In genomic region chr13:115099381-115099780, GRCm38 (mm10) we compare ENCODE assay signal across 14 mouse cellular contexts. TPM values are rescaled to one million over a fixed set of nuclear protein-coding genes. Genes with fewer than 3 reads are reported as not detected.
DNase-seq lines count a peak whose midpoint lies in the region; ATAC-seq lines count a peak whose summit lies in the region.
"Had no signal": no experiment of that assay in that cellular context is flagged by ENCODE, and none has a peak within 500 bp of the region (broad histone marks: within the 10 kb centered on the region; RNA-seq: fewer than 3 reads in every experiment).

No protein-coding gene starts in this region.

- no peaks in the 10 kb centered on the region for H3K36me3 ChIP-seq in heart, embryonic 11.5 days (ENCODE audit: control insufficient read depth, insufficient read depth, low read length)
- H3K36me3 ChIP-seq in kidney, embryonic 15.5 days: no peaks in the 10 kb centered on the region
- no peaks in the 10 kb centered on the region for H3K36me3 ChIP-seq in lung, embryonic 16.5 days (ENCODE audit: control insufficient read depth, insufficient read depth, low read length)
- H3K36me3 ChIP-seq in stomach, embryonic 15.5 days: no peaks in the 10 kb centered on the region
- H3K36me3 ChIP-seq: embryonic facial prominence, embryonic 15.5 days; hindbrain, embryonic 13.5 days had no signal

- peaks cover 10% of the 10 kb centered on the region; the same call in 1 of the 2 replicates for H3K4me1 ChIP-seq in heart, embryonic 11.5 days (ENCODE audit: control insufficient read depth, insufficient read depth, low read length)
- peaks cover 36% of the 10 kb centered on the region for H3K4me1 ChIP-seq in kidney, embryonic 15.5 days
- peaks cover 21% of the 10 kb centered on the region for H3K4me1 ChIP-seq in lung, embryonic 16.5 days (replicated peaks; ENCODE audit: control insufficient read depth, insufficient read depth, low read length)
- H3K4me1 ChIP-seq in stomach, embryonic 15.5 days: peaks cover 5% of the 10 kb centered on the region; the same call in 1 of the 2 replicates

- no peaks in the 10 kb centered on the region for H3K9me3 ChIP-seq in heart, embryonic 11.5 days (replicated peaks; ENCODE audit: control insufficient read depth, low read length)
- no peaks in the 10 kb centered on the region; the same call in 1 of the 2 replicates for H3K9me3 ChIP-seq in kidney, embryonic 15.5 days (replicated peaks)
- H3K9me3 ChIP-seq in lung, embryonic 16.5 days (ENCODE audit: control insufficient read depth, low read length): peaks cover 3% of the 10 kb centered on the region; the same call in 1 of the 2 replicates
- no peaks in the 10 kb centered on the region for H3K9me3 ChIP-seq in stomach, embryonic 15.5 days
- H3K9me3 ChIP-seq: embryonic facial prominence, embryonic 15.5 days; forebrain, embryonic 13.5 days; hindbrain, embryonic 13.5 days had no signal

- 82% methylated on average over 9 of the region's 9 CpGs for WGBS in heart, embryonic 11.5 days (ENCODE audit: insufficient replicate concordance)
- 66% methylated on average over 9 of the region's 9 CpGs for WGBS in kidney, embryonic 15.5 days
- WGBS in lung, embryonic 16.5 days: 83% methylated on average over 9 of the region's 9 CpGs
- WGBS in stomach, embryonic 15.5 days: 82% methylated on average over 9 of the region's 9 CpGs

- peak overlapping the region; percentile 62 for H3K4me2 ChIP-seq in heart, embryonic 11.5 days
- H3K4me2 ChIP-seq in kidney, embryonic 15.5 days: peak overlapping the region; percentile 73
- peak overlapping the region; percentile 70 for H3K4me2 ChIP-seq in lung, embryonic 16.5 days (ENCODE audit: low read depth, low read length)
- H3K4me2 ChIP-seq in stomach, embryonic 15.5 days: peak overlapping the region; percentile 85; the same call in 1 of the 2 replicates
- H3K4me2 ChIP-seq: embryonic facial prominence, embryonic 15.5 days; forebrain, embryonic 13.5 days; hindbrain, embryonic 13.5 days had no signal

- no peak overlapping the region for H3K9ac ChIP-seq in heart, embryonic 11.5 days (ENCODE audit: low read depth, low read length)
- no peak overlapping the region for H3K9ac ChIP-seq in kidney, embryonic 15.5 days
- H3K9ac ChIP-seq in lung, embryonic 16.5 days (ENCODE audit: low read length): no peak overlapping the region
- H3K9ac ChIP-seq in stomach, embryonic 15.5 days: no peak overlapping the region
- H3K9ac ChIP-seq: embryonic facial prominence, embryonic 15.5 days; forebrain, embryonic 13.5 days; hindbrain, embryonic 13.5 days had no signal

- H3K27me3 ChIP-seq in heart, embryonic 11.5 days (ENCODE audit: control insufficient read depth, insufficient read depth, low read length): no peaks in the 10 kb centered on the region
- no peaks in the 10 kb centered on the region for H3K27me3 ChIP-seq in kidney, embryonic 15.5 days
- H3K27me3 ChIP-seq in lung, embryonic 16.5 days (ENCODE audit: control insufficient read depth, insufficient read depth, low read depth, low read length): no peaks in the 10 kb centered on the region
- H3K27me3 ChIP-seq in stomach, embryonic 15.5 days (replicated peaks): no peaks in the 10 kb centered on the region
- H3K27me3 ChIP-seq: embryonic facial prominence, embryonic 15.5 days had no signal

- DNase-seq in heart, adult 9 months (ENCODE audit: low spot score in 2 of 2): no peak
- DNase-seq in kidney, postnatal 14 days: no peak
- no peak for DNase-seq in lung, adult 18-20 months
- DNase-seq: B cell, adult 2 months; cerebellum, adult 2 months; thymus, adult 2 months had no signal

- H3K27ac ChIP-seq in heart, embryonic 11.5 days (ENCODE audit: low read depth, low read length): no peak overlapping the region
- H3K27ac ChIP-seq in kidney, embryonic 15.5 days: no peak overlapping the region
- H3K27ac ChIP-seq in lung, embryonic 16.5 days (ENCODE audit: low read length): no peak overlapping the region
- H3K27ac ChIP-seq in stomach, embryonic 15.5 days: no peak overlapping the region
- H3K27ac ChIP-seq: embryonic facial prominence, embryonic 15.5 days; forebrain, embryonic 13.5 days; hindbrain, embryonic 13.5 days had no signal

- H3K4me3 ChIP-seq in heart, embryonic 11.5 days (ENCODE audit: low read depth, low read length): peak overlapping the region; percentile 18; the same call in 1 of the 2 replicates
- peak overlapping the region; percentile 59 for H3K4me3 ChIP-seq in kidney, embryonic 15.5 days (replicated peaks)
- H3K4me3 ChIP-seq in lung, embryonic 16.5 days (ENCODE audit: low read length): peak overlapping the region; percentile 21; the same call in 1 of the 2 replicates
- H3K4me3 ChIP-seq in stomach, embryonic 15.5 days (replicated peaks): peak overlapping the region; percentile 62
- H3K4me3 ChIP-seq: embryonic facial prominence, embryonic 15.5 days; forebrain, embryonic 13.5 days had no signal

- no peak for ATAC-seq in heart, embryonic 11.5 days (replicated peaks; ENCODE audit: insufficient number of reproducible peaks, low FRiP score, low TSS enrichment)
- ATAC-seq in kidney, embryonic 15.5 days (replicated peaks; ENCODE audit: low FRiP score): no peak
- ATAC-seq in lung, embryonic 16.5 days (ENCODE audit: low read depth): no peak
- no peak for ATAC-seq in stomach, embryonic 15.5 days (ENCODE audit: insufficient read depth, low FRiP score, low read depth)
- ATAC-seq in cerebellum, adult (ENCODE audit: insufficient number of reproducible peaks, low FRiP score, low TSS enrichment): no peak
- ATAC-seq: forebrain, embryonic 13.5 days had no signal

RNA-seq across cellular contexts. Expression of gene Gm49395, which starts 2.3 kb away (rescaled TPM):
- polyA plus RNA-seq in heart, embryonic 11.5 days (2014; fragmentation: Nextera tagmentation; extraction: Ambion mirVana): 8.3 and 11.1 TPM in 2 replicates
- polyA plus RNA-seq in kidney, embryonic 15.5 days (2015; fragmentation: Nextera tagmentation; extraction: Ambion mirVana): 7.0 and 9.2 TPM in 2 replicates
- polyA plus RNA-seq in lung, embryonic 16.5 days (2015; fragmentation: Nextera tagmentation; extraction: Ambion mirVana): 6.5 and 7.6 TPM in 2 replicates
- polyA plus RNA-seq in stomach, embryonic 15.5 days (2015; fragmentation: Nextera tagmentation; extraction: Ambion mirVana): 7.1 and 7.3 TPM in 2 replicates

RNA-seq across cellular contexts. Expression of gene Itga1, which starts 2.4 kb away (rescaled TPM):
- 31.0 and 31.4 TPM in 2 replicates for polyA plus RNA-seq in heart, embryonic 11.5 days (2014; fragmentation: Nextera tagmentation; extraction: Ambion mirVana)
- 23.0 and 26.8 TPM in 2 replicates for polyA plus RNA-seq in kidney, embryonic 15.5 days (2015; fragmentation: Nextera tagmentation; extraction: Ambion mirVana)
- 36.9 and 37.4 TPM in 2 replicates for polyA plus RNA-seq in lung, embryonic 16.5 days (2015; fragmentation: Nextera tagmentation; extraction: Ambion mirVana)
- 23.8 and 25.6 TPM in 2 replicates for polyA plus RNA-seq in stomach, embryonic 15.5 days (2015; fragmentation: Nextera tagmentation; extraction: Ambion mirVana)

RNA-seq across cellular contexts. Expression of gene Pelo, which starts 9.4 kb away (rescaled TPM):
- polyA plus RNA-seq in heart, embryonic 11.5 days (2014; fragmentation: Nextera tagmentation; extraction: Ambion mirVana): 12.7 and 12.9 TPM in 2 replicates
- 5.7 and 6.5 TPM in 2 replicates for polyA plus RNA-seq in kidney, embryonic 15.5 days (2015; fragmentation: Nextera tagmentation; extraction: Ambion mirVana)
- polyA plus RNA-seq in lung, embryonic 16.5 days (2015; fragmentation: Nextera tagmentation; extraction: Ambion mirVana): 4.4 and 5.0 TPM in 2 replicates
- 5.1 and 5.5 TPM in 2 replicates for polyA plus RNA-seq in stomach, embryonic 15.5 days (2015; fragmentation: Nextera tagmentation; extraction: Ambion mirVana)
